Mouse (Mus musculus): ENCODE measurements around the gene Tmem30a.

Gene Tmem30a

DNA sequence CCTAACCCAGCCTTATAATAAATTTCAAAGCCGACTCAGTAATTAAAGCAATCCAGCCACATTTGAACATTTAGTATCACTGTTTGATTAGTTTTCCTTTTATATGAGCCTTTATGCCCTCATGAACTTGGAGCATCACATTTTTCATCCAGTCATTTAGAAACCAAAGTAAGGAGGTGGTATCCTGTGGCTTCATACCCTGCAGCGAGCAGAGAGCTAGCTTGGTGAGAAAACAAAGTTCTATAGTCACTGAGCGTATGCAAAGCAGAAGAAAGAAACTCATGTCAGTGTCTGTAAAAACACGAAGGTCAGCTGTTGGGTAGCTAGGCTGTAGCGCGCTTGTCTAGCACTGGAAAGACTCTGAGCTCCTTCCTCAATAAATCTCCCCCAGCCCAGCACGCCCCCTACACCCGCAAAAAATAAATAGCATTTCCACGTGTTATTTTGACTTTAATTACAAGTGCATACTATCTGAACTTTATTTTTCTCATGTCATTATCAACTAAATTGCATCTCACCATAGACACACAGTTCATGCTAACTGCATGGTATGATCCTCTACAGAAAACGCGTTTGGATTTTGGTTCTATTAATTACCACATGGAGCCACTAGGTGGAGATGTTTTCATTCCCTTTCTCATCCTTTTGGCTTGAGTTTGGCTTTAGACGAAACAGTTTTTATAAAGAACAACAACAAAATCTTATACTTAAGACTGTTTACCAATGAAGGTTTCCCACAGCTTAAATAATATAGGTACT is 13.2 kb upstream of the Tmem30a start:
- in situ Hi-C loops (cut with MboI; ENCODE audit: low pct_unique_long_range_greater_than_20kb in 1 of 2, low sequenced_read_pairs in 2 of 2, unreplicated experiment in 1 of 2) = loop anchor here in 1 of 2 experiments (25.0 kb wide), 1 partner anchor 206 kb away; the partner anchor contains the start of gene Filip1

DNA sequence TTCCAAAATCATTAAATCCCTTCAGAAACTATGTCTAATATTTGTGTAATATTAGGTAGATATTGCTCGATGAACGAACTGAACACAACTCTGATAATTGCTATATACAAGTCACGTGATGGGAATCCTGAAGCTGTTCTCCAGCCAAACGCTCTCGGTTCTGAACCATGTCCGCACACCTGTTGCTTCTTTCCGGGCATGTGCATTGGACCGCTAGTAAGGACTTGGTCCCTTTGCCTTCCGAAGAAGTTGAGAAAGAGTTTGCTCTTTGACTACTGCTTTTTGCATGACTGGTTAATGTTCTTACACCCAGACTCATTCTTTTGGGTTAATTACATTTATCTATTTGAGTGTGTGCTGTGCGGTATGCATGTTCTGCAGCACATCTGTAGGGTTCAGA is 12.1 kb upstream of the Tmem30a start:
- in situ Hi-C loops (cut with MboI; ENCODE audit: low pct_unique_long_range_greater_than_20kb in 1 of 2, low sequenced_read_pairs in 2 of 2, unreplicated experiment in 1 of 2) = loop anchor here in 1 of 2 experiments (25.0 kb wide), 1 partner anchor 207 kb away; the partner anchor contains the start of gene Filip1

DNA sequence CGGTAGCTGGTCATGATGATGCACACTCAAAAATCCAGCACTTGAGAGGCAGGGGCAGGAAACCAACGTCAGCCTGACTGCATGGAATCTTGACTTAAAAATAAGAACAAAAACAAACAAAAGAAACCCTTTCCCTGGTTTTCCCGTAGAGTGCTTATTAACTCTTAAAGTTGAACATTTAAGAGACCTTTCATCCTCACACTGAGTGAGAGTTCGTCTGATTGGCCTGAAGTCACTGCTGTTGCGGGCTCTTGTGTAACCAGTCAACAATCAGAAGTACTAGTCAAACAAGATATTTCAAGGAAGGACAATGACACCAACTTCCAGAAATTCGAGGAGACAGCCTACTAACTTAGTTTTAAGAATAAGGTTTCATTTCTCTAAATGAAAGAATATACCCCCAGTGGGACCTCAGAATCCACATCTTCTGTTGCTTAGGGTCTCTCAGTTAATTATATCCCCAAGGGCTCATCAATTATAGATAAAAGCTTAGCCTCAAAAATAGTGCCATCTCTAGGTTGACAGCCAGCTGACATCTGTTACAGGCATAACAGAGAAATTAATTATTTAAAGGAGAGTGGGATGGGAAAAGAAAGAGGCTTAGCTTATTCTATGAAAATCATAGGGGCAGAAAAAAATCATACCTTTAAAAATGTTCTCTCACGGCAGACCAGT is 3.3 kb upstream of the Tmem30a start:
- in situ Hi-C loops (cut with MboI; ENCODE audit: low pct_unique_long_range_greater_than_20kb in 1 of 2, low sequenced_read_pairs in 2 of 2, unreplicated experiment in 1 of 2) = no loop called here

DNA sequence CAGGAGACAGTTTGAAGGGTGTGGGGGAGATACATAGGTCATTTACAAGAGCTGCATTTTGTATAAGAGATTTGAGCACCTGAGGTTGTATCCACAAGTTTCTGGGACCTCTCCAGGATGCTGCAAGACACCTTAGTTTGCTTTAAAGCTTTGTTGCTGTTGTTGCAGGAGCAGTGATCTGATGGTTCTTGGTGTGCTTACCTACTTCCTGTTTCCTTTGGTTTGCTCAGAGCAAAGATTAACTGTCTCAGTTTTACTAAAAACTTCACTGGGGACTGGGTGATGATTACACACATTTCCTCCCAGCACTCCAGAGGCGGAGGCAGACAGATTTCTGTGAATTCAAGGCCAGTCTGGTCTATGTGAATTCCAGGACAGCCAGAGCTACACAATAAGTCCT is 1.8 kb upstream of the Tmem30a start:
- in situ Hi-C loops (cut with MboI; ENCODE audit: low pct_unique_long_range_greater_than_20kb in 1 of 2, low sequenced_read_pairs in 2 of 2, unreplicated experiment in 1 of 2) = no loop called here

DNA sequence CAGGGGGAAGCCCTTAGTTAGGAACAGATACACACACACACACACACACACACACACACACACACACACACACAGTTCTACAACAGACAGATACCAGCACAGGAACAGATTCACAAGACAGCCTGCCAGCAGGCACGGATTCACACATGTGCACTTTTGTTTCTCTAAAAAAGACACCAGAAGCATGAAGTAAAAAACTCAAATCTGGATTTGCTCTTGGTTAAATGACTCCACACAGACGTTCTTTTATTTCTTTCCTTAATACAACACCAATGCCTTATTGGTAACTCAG is 7.6 kb downstream of the Tmem30a start:
- in situ Hi-C loops (cut with MboI; ENCODE audit: low pct_unique_long_range_greater_than_20kb in 1 of 2, low sequenced_read_pairs in 2 of 2, unreplicated experiment in 1 of 2) = no loop called here

DNA sequence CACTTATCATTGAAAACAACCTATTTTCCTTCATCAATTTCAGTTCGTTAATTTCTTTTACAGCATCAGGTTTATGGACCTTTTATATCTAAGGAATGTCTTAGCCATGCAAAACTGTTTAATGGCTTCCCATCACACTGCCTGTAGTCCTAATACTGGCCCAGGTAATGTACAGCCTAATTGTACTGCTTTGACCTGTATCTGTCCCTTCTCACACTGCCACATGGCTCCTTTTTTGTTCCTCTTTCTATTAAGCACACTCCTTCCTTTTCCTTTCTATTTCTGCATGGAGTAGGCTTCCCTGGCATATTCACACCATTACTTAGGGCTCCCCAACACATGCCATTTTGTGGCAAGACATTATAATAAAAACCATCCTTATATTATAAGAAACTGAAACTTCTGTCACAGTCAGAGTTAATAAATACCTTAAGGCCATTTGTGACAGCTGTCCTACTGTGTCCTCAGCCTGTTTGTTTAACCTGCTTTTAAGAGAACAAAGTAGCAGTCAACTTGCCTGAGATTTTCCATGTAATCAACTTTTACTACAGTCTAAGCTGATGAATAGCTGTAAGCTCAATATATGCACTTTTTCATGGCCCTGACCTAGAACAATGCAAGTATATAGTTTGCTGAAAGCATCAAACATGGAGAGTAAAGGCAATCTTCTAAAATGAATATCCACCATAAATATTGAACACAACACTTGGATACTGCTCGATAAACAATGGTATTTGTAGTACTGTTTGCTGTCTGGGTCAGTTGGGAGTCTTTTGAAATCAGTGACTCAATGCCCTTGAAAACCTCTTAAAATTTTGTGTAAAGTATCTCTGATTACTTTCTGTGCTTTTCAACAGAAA is 8.1 kb downstream of the Tmem30a start:
- in situ Hi-C loops (cut with MboI; ENCODE audit: low pct_unique_long_range_greater_than_20kb in 1 of 2, low sequenced_read_pairs in 2 of 2, unreplicated experiment in 1 of 2) = no loop called here

DNA sequence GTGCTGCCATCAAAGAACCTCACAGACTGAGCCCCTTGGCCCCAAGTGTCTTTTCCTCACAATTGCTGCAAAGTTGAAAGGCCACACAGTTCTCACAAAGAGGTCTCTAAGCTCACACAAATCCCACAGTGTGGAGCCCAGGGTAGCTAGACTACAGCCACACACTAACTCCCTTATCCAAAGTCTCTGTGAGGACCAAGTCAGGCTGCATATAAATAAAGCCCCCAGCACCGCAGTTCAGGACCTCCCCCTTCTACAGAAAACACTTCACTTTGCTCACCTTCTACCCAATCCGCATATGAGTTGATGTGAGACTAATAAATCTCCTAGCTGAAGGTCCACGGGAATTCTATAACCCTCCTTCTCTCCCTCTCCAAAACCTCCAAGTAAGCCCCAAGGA is 8.9 kb downstream of the Tmem30a start:
- in situ Hi-C loops (cut with MboI; ENCODE audit: low pct_unique_long_range_greater_than_20kb in 1 of 2, low sequenced_read_pairs in 2 of 2, unreplicated experiment in 1 of 2) = no loop called here

DNA sequence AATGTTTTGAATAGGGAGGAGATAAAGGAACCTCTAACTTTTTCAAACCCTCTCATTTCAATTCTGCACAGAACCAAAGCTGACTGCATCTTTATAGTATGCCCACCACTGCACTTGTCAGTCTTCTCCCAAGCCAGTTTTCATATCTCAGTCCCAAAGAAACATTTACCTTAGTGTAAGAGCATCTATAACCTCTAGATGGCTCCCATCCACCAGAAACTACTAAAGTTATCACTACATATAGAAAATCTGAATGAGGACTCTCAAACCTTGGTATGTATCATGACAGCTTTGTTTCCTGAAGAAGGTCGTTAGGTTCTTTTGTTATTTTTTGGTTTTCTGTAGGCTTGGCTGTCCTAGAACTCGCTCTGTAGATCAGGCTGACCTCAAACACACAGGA is 14.0 kb downstream of the Tmem30a start:
- in situ Hi-C loops (cut with MboI; ENCODE audit: low pct_unique_long_range_greater_than_20kb in 1 of 2, low sequenced_read_pairs in 2 of 2, unreplicated experiment in 1 of 2) = no loop called here

DNA sequence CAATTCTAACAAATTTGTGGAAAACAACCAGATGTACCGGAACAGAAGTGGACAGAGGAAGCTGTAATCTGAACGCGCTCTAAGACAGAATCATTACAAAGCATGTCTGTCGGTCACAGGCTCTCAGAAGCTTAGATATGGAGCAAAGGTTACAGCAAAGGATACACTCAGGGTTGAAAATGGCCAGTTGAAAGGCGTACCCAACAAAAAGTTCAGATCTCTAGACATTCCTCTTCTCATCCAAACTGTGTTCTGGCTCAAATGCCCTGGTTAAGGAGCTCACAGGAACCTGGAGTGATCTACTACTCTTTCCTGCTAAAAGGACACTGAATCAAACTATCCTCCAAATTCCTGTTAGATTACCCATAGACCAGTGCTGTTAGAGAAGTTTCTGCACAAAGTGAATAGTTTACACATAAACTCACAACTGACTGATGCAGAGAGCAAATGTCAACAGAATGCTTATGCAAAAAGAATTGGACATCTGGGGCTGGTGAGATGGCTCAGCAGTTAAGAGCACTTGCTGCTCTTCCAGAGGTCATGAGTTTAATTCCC is 26.2 kb downstream of the Tmem30a start:
- in situ Hi-C loops (cut with MboI; ENCODE audit: low pct_unique_long_range_greater_than_20kb in 1 of 2, low sequenced_read_pairs in 2 of 2, unreplicated experiment in 1 of 2) = no loop called here

DNA sequence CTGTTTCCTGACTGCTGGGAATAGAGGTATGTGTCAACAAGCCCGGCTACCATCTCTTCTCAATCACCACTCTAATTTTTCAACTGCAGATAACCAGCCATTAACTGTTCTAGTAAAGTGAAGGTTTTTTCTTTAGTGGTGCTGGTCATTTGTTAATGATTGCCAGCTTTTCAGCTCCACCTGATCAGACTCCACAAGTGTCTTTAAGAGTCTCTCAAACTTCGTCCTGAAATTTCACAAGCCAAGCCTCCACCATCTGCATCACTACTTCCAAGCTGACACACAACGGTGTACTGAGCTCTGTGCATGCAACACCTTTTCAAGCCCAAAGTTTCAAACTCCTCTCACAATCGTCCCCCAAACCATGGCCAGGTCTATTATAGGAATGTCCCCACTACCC is 28.0 kb downstream of the Tmem30a start:
- in situ Hi-C loops (cut with MboI; ENCODE audit: low pct_unique_long_range_greater_than_20kb in 1 of 2, low sequenced_read_pairs in 2 of 2, unreplicated experiment in 1 of 2) = no loop called here

DNA sequence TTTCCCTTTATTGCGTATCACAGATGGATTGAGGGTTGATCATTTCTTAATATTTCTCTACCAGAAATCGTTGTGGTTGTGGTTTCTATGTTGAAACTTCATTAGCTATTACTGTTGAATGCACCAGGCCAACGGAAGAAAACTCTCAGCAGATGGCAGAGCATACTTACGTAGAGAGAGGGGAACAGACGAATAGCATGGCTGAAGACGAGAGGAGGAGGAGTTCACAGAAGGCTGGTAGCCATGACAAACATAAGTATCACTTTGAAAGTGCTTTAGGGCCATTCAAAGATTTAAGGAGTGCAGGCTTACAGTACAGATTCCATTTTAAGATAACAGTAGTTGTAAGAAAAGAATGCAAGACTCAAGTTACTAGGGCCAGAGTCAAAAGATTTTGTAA is 30.8 kb downstream of the Tmem30a start:
- in situ Hi-C loops (cut with MboI; ENCODE audit: low pct_unique_long_range_greater_than_20kb in 1 of 2, low sequenced_read_pairs in 2 of 2, unreplicated experiment in 1 of 2) = no loop called here

DNA sequence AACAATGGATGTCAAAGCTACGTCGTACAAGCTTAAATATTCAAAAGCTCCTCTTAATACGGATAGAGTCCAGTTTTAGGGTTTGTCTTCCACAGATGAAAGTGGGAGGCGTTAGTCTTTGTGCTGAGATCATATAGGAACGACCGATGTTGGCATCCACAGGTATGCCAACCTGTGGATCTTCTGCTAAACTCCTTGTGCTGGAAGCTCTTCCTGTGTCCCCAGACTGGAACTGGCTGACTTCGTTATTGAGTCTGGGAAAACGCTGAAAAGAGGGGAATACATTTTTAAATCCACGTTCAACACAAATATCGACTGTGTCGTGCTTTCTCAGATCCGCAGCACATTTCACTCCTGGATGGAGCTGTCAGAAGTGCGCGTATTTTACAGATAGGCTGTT is 33.2 kb downstream of the Tmem30a start:
- in situ Hi-C loops (cut with MboI; ENCODE audit: low pct_unique_long_range_greater_than_20kb in 1 of 2, low sequenced_read_pairs in 2 of 2, unreplicated experiment in 1 of 2) = no loop called here

DNA sequence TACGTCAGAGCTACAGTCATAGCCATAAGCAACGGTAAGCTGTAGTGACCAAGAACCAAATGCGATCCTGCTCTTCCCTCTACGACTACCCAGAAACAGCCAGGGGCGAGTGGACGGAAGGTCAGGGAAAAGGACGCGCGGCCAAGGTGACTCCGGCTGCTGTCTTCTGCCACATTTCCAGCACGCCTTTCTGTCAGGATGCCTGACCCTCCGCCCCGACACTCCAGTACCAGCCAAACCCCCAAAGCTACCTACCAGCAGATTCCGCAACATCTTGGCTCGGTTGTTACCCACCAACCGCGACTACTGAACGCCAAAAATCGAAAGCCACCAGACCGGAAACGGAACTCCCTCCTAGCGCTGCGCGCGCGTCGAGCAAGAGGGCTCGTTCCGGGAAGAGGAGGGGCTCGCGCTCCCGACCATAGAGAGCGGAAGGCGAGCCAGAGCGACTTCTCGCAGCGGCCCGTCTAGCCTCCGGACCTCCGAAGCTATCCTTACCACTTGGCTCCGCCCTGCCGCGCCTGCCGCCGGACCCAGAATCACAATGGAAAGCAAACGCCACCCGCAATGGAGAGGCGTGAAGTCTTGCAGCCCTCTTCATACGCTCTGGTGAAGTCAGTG is 33.8 kb downstream of the Tmem30a start, which contains the start of gene Cox7a2:
TSS of gene Cox7a2 (minus strand) at position 494 of the 621 bp plus-strand sequence.
- in situ Hi-C loops (cut with MboI; ENCODE audit: low pct_unique_long_range_greater_than_20kb in 1 of 2, low sequenced_read_pairs in 2 of 2, unreplicated experiment in 1 of 2) = no loop called here

DNA sequence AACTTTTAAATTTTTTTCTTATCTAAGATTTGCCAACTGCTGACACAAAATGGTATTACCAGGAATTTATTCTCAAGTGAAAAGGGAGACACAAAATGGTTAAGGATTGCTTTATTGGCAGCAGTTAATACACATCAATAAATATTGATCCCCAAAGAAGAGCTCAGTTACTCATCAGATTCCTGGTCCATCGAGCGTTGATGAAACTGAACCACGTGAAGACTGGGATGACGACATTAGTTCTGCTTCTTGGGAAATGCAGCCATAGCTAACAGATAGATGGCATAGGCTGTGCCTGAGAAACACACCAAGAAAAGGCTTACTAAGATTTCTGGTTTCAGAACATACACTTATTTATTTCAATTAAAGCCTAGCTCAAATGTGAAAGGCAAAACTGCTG is 38.0 kb downstream of the Tmem30a start:
- in situ Hi-C loops (cut with MboI; ENCODE audit: low pct_unique_long_range_greater_than_20kb in 1 of 2, low sequenced_read_pairs in 2 of 2, unreplicated experiment in 1 of 2) = no loop called here

DNA sequence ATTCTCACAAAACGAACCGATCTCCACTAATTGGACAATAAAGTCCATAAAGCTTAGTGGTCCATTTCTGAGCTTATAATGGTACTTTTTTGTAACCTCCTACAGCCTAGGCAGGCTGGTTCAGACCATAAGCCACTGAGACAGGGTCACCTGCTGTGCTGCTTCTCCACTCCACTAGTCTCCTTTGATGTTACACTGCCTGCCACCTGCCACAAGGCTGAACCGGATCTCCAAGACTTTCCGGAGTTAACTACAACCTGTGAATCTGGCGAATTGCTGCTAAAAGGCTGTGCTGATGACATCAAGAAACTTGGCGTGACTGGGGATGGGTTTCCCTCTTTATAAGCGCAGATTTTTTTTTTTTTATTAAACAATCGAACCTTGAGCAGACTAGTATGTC is 41.5 kb downstream of the Tmem30a start:
- in situ Hi-C loops (cut with MboI; ENCODE audit: low pct_unique_long_range_greater_than_20kb in 1 of 2, low sequenced_read_pairs in 2 of 2, unreplicated experiment in 1 of 2) = no loop called here

DNA sequence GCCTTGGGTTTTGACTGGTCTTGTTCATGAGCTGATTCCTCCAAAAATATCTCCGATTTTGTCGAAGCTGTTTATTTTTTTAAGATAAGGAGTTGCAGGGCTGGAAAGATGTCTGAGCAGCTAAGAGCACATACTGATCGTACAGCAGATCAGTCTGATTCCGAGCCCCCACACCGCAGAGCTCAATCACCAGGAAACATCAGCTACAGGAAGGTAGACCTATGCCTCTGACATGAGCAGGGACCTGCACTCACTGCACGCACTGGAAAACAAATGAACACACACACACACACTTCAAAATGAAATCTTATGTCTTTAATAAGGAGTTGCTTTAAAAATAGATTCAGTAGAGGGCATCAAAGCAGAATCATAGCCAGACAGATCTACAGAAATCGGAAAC is 42.6 kb downstream of the Tmem30a start:
- in situ Hi-C loops (cut with MboI; ENCODE audit: low pct_unique_long_range_greater_than_20kb in 1 of 2, low sequenced_read_pairs in 2 of 2, unreplicated experiment in 1 of 2) = no loop called here

DNA sequence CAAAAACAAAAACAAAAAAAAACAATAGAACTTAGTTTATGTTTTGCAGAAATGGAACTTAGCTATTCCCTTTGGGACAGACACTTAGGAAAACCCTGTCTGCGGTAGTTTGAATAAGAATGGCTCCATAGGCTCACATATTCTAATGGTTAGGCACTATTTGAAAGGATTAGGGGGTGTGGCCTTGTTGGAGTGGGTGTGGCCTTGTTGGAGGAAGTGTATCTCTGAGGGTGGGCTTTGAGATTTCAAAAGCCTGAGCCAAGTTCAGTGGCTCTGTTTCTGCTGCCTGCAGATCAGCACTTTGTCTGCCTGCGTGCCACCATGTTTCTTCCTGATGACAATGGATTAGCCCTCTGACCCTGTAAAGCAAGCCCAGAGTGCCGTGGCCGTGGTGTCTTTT is 48.3 kb downstream of the Tmem30a start:
- in situ Hi-C loops (cut with MboI; ENCODE audit: low pct_unique_long_range_greater_than_20kb in 1 of 2, low sequenced_read_pairs in 2 of 2, unreplicated experiment in 1 of 2) = no loop called here

DNA sequence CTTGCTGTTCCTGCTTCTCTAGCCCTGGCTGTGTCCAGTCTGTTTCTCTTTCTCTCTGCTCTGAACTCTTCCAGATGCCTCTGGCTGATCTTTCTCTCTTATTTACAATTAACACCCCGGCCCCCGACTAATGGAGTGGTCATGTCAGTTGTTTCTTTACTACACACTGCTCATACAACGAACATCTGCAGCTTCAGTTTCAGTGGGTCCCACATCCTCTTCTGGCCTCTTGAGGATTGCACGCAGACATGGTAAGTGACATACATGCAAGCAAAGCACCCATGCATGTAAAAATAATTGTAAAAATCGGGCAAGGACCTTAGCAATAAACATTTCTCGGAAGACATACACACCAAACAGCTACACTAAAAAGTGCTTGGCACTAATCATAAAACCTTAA is 57.7 kb downstream of the Tmem30a start:
- in situ Hi-C loops (cut with MboI; ENCODE audit: low pct_unique_long_range_greater_than_20kb in 1 of 2, low sequenced_read_pairs in 2 of 2, unreplicated experiment in 1 of 2) = no loop called here

DNA sequence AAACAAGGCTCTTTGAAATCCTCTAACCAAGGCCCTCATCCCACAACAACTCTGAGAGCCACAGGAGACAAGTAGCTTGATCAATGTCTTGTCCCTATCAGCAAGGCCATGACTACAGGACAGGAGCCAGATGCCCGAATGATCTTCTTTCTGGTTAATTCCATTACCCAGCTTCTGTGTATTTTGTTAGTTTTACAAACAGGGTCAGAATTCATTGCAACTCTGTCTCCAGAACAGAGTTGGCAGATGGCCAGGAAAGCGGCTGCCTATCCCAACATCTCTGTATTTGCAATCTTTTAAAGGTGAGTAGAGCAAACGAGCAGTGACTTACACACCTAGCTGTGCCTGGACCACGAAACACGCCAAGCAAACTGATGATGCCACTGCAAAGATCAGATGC is 63.0 kb downstream of the Tmem30a start:
- in situ Hi-C loops (cut with MboI; ENCODE audit: low pct_unique_long_range_greater_than_20kb in 1 of 2, low sequenced_read_pairs in 2 of 2, unreplicated experiment in 1 of 2) = no loop called here

All from mouse embryonic stem cell (cell line).